Mouse (Mus musculus) spleen, postnatal 4 days (tissue): ENCODE measurements around the gene Negr1.

Experiments used
- DNase-seq, 2 experiments: peaks; one replicate each; pipeline ENCODE4 v3.0.0; 2022; ENCODE audit warnings: low spot score in 2 of 2

Negr1 gene

DNA sequence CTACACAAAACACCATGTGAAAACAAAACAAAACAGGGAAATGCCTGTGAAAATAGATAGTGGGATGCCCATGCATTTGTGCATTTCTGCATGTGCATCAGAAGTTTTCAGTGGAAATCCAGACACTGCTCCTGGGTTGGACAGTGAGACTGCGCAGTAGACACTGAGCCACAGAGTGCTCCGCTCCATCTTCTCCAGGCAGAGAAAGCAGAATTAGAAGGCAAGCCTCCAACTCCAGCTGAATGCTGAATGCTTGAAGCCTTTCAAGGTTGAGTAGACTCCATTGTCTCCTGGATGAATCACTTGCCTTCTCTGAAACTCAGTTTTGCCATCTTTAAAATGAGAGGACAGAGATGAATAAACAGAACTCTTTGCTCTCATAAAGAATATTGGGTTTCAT, 546.6 kb downstream of the Negr1 start:
- no peak for DNase-seq

DNA sequence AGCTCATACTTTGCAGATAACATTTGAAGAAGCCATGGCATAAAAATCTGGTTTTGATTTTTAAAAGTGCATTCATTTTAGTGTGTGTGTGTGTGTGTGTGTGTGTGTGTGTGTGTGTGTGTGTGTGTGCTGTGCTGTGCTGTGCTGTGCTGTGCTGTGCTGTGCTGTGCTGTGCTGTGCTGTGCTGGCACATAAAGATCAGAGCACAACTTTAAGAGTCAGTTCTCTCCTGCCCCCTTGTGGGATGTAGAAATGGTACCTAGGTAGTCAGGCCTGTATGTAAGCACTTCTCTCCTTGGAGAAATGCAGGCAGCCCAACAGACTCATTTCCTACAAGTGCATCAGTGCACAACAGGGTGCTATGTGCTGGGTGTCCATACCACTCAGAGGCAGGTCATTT, 547.7 kb downstream of the Negr1 start:
- peak in 1 of 2 experiments; percentile 58 for DNase-seq

DNA sequence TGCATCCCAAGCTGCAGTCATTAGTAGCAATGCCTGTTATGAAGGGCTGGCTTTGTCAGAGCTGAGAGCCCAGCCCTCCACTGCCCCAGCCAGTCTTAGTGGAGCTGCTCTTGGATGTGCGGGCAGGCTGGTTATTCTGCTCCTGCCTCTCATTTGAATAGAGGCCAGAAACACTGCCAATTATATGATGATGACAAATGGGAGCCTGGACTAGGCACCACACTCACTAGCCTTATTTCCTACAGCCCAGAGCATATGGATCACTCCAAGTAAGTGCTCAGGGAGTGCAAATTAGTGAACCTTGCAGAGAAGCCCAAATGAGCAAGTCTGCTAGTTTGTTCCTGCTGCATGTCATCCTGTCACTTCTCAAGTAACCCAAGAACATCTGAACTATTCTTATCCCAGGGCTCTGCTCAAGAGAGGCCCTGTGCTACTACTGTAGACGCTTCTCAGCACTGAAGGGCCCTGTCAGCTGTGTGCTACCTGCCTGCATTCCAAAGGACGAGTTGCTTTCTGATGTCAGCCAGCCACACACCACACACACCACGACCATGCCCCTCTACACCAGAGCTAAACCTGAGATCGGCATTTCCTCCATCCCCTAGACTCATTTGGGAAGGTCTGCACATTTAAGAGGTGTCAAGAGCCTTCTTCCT, 553.6 kb downstream of the Negr1 start:
- no peak for DNase-seq

DNA sequence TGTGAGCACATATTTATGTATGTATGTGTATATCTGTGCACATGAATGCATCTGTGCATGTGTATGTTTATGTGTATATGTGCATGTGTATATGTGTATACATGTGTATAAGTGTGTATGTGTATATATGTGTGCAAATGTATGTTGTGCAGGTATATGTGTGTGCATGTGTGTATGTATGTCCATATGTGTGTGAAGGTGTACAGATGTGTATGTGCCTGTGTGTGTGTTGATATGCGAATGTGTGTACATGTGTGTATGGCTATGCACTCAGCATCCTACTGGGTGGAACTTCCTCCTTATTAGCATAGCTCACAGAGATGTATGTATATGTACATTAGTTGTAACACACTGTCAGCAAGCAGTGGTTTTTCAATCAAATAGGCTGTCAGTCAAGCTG, 554.4 kb downstream of the Negr1 start:
- DNase-seq: no peak

DNA sequence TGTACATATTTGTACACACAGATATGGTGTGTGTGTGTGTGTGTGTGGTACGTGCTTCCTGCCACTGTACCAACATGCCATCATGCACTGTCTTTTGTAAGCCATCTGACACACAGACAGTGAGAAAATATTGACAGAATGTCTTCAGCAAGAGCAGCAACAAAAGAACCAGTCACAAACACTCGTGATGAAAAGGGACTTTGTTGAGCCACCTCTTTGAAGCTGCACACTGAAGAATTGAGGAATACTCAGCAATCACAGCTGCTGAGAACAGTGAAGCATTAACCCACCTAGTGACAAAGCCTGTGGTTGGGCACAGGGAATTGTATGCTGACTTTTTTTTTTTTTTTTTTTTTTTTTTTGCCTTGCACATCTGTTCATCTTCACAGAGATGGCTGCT, 558.3 kb downstream of the Negr1 start:
- DNase-seq: no peak

DNA sequence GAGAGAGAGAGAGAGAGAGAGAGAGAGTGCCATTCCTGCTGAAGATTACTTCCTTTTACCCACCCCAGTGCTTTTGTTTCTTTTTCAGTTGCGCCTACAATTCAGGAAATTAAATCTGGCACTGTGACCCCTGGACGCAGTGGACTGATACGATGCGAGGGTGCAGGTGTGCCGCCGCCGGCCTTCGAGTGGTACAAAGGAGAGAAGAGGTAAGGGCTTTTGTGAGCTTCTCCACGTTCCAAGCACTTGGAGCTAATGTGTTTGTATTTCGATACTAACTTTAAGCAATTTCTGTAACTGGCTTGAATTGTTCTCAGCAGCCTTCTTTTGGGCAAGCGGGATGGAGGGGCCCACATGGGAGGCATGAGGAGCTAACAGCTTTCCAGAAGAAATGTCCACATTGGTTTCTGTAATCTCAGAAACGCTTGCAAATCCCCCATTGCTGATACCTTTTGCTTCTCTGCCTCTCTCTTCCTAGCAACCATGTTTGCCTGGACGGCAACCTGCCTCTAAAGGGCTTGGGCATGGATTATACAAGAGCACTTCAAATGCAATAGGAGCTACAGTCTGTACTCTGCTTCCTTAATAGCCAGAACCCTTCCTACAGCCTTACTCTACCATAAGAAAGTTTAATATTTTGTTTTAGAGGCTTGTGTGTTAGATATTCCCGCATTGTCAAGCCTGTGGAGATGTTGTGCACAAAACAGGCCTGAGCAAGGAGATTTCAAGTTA, 584.7 kb downstream of the Negr1 start:
- DNase-seq: no peak

DNA sequence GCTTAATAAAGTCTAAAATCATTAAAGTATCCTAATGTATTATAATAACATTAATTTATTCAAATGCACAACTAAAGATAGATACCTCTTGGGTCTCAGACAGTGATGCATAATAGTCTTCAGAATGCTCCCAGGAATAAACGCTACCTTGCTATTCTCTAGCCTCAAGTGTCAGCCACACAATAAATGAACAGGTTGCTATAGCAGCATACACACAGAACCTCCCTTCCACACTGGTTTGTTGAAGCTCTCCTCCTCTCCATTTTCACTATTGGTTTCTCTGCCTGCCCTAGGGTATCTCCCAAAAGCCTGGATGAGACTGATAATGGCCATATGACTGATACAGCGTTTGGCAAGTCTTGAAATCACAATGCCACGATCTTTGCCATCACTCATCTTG, 593.3 kb downstream of the Negr1 start:
- no peak for DNase-seq

DNA sequence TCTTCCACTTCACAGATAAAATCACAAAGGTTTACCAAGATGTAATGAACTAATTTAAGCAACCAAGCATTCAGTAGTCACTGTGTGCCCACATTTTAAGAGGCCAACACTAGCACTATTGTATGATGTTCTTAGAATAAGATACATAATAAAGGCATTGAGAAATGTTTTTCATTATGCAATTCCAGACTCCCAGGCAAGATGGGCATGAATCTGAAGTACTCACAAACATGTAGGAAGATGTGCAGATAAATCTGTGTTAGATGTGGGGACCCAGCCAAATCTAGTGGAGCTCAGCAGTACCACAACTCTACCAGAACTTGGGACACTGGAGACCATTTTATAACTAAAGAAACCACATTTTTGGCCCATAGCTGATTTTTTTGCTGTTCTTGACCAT, 593.9 kb downstream of the Negr1 start:
- no peak for DNase-seq

DNA sequence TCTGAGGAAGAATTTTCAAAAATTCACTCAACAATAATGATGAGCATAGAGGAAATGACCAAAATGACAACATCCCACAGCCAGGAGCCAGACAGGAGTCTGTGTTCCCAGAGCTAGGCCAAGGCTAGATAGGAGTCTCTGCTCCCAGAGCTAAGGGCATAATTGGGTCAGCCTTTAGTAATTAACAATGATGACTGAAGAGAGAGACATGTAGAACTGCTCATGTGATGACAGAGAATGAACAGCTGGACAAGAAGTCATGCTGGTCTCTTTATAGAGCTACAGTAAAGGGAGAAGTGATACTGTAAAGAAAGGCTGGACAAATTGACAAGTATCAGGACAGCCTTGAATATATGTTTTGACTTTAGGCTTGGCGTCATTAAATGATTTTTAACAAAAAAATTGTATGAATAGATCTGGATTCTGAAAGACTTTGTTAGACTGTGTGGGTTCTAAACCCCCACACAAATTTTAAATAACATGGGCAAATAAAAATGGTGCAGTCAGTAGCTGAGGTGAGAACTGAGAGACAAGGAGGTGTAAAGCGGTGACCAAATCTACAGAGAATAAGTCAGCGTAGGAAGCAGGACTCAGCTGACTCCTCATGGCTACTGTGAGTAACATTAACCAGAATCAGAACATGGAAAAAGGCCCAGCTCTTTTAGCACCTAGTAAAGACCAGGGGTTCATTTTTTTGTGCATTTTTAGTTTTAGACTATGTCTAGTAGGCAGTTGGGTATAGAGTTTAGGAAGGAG, 603.4 kb downstream of the Negr1 start:
- DNase-seq: no peak

DNA sequence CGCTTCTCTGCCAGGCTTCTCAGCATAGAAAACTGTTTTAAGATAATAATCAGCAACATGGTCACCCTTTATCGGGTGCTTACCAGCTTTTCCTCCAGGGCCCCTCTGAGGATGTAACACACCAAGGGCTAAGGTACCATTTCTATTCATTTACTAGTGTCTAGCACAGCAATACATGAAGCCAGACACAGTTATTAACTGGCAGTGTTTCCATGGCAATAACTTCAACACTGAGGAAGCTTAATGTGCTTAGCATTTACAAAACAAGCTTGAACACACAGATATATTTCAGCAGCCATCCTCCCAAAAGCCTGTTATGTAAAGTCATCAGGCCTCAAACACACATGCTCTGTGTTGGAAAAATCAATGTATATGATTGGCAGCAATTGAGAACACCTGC, 620.4 kb downstream of the Negr1 start:
- DNase-seq: no peak

DNA sequence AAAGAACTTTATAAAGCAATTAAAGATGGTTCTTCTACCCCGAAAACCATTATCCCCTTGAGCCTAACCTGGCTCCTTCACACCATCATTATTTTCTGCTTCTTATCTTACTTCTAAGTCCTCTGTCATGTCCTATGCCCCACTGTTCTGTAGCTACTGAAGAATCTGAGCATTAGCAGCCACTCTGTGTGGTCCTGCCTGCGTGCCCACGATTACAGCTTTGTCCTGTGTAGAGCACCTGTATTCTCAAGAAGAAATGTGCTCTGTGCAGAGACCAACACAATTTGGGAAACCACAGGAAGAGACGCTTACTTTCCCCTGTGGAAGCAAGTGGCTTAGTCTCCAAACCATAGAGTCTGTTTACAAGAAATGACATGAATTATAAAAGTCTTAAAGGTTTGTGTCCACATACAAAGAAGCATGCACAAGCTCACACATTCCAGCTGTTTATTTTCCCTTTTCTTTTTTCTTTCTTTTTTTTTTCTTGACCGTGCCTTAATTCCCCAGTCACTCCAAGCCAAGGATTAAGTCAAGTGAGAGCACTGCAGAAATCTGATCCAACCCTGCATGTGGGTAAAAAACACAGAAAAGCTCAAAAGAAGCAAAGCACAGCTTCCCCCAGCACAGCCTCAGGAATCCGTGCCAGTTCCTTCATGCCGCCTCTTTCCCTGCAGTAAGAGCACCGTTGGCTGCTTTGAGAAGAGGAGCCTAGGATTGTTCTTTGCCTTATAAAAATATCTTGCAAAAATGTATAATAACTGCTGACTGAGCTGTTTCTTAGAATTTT, 627.5 kb downstream of the Negr1 start:
- DNase-seq: no peak

DNA sequence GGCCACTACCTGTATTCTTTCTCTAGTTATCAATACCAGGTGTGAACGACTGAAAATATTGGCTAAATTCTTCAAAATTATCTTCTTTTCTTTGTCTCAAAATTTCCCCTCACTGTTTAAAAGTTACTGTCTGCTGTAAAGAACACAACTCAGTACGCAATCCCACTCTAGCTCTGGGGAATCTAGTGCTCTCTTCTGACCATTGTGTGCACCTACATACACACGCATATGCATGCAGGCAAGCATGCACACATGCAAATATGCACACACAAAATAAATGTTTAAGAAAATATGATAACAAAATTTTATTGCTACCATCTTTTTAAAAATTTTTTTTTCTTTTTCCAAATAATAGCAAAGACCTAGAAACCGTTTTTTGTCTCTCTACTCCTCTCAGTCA, 628.2 kb downstream of the Negr1 start:
- DNase-seq: no peak

DNA sequence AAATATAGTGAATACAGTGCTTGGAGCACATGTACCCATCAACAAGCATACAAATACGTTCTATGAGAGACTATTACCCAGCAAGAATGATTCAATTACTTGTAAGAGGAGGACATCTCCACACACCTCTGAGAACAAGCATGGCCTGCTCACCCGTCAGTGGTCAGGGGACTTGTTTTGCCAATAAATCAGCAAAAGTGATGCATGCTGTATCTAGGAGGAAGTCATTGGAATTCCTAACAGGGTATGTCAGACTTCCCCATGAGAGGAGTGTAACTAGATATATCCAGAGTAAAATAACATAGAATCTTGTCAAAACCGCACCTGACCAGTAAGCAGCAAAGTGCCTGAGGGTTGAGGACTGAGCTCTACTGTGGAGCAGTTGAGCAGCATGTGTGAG, 629.0 kb downstream of the Negr1 start:
- no peak for DNase-seq

DNA sequence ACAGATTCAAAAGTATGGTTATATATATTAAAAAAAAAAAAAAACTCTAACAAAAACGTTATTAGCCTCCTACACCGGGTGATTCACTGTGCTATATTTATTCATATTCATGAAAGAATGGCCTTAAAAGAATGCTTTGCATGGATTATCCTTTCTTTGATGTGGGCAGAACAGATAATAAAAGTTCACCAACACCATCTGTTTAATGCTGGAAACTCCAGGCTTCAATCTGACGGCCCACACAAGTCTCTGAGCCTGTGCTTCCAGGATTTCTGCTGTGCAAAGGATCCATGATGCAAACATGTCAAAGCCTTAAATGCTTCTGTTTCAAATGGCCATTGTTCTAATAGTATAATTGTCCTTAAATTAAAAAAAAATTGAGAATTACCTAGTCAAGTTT, 630.4 kb downstream of the Negr1 start:
- DNase-seq: no peak

DNA sequence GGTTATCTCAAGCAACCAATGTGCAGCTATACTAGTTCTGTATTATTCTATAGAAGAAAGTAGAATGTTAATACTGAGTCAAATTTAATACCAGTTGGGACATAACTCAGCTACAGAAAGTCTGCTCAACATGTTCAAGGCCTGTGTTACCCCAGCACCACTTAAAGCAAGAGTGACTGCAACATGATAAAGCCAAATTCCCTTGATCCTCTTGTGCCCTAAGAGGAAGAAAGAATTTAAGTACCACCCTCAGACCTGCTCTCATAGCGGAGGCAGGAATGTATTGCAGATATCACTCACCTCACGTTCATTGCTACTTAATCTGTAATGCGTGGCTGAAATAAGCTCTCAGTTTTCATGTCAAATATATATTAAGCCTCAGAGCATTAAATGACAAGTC, 631.5 kb downstream of the Negr1 start:
- DNase-seq: no peak

DNA sequence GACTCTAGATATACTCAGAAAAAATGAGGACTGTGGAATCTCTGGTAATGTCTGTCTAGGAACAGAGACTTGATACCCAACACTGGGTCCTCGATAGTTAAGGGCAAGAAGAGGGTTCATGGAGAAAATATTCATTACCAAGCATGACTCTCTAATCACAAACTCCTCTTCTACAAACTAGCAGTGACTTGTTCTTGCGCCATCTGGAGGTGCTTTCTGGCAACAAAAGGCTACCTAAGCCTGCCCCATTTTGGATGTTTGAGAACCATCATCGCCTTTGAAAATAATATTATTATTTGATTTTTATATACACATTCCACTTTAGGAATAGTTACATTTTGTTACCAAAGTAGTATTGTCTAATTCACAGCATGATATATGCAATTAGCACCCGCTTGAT, 637.1 kb downstream of the Negr1 start:
- no peak for DNase-seq

DNA sequence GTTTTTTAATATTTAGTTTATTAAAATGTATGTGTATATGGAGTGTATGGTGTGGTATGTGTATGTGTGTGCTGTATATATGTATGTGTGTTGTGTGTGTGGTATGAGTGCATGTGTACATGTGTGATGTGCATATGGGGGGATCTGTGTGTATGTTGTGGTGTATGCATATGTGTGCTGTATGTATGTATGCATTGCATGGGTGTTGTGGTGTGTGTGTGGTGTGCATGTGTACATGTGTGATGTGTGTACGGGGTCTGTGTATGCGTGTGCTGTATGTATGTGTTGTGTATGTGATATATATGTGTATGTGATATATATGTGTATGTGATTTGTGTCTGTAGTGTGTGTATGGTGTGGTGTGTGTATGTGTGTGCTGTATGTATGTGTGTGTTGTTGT, 640.1 kb downstream of the Negr1 start:
- no peak for DNase-seq

DNA sequence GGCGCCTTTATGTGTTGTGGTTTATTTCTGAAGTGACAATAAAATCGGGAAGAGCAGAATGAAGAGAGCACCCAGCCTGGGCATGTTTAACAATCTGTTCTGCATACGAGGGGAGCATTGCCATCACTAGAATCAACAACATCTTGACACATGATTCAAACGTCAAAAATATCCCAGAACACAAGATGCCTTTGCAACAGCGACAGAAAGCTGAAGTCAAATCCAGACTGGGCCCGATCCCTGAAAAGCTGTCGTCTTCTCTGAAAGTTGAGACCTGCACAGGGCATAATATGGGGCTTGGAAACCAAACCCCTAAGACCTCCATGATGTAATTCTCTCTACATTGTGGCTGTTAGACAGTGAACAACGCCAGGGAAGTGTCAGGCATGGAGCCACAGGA, 642.0 kb downstream of the Negr1 start:
- no peak for DNase-seq

DNA sequence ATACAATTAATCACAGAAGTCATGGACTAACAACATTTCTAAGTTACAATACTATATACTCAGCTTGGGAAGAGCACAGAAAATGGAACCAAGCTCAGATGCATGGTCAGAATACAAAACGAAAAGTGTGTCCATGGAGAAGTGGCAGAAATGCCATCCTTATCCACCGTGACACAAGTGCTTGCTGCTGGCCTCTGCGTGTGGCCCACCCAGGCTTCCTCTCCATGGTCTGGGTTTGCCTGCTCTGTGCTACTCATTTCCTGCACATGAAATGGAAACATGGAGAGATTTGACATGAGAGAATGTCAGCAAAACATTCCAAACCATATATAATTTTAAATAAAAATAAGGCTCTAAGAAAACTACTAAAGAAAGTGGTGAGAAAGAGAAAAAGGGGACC, 645.2 kb downstream of the Negr1 start:
- no peak for DNase-seq

DNA sequence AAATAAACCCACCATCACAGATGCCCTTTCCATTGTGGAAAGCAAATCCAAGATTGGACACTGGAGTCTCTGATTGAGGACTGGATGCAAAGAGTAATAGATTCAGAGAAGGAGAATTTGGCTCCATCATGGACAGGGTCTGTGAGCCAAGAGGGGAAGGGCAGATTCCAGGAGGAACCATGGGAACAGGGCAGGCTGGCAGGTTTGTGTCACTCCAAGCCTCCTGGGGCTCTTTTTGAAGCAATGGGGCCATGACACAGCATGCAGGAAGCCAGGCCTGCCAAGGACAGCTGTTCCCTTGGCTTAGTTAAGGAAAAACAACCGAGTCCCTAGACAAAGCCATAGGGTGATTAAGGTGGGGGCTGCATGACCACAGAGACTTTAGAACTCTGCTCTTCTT, 647.4 kb downstream of the Negr1 start:
- no peak for DNase-seq

DNA sequence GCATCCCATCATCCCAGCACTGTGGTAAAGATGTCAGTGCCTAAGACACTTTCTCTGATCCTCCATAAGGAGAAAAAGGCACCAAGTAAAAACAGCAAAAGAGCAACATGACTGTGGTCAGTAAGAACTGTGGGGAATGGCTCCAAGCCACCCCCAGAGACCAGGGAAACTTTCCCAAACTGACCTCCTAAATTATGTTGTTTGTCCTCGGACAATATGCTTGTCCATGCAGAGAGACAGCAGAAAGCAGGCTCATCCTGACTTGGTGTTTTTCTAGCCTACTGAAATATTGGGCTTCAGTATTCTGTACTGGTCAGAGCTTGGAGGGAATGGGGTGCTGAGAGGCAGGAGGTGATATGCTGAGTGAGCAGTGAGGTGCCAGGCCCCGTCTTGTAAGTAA, 647.8 kb downstream of the Negr1 start:
- no peak for DNase-seq
